In the genomic region with DNA sequence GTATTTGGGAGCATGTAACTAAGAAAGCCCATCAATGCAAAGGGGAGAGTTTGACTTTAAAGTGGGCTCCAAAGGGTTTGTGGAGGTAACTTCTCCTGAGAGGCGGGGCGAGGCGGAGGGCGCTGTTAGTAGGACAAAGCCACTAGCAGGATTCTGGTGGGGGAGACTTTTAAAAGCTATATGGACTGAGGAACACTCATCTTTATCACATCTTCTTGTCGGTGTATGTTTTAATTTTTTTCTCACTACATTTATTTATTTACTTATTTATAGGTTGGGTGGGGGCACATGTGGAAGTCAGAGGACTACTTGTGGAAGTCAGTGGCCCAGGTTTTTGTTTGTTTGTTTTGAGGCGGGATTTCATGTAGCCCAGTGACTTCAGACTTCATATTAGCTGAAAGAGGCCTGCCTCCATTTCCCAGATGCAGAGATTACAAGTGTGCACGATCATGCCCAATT, we compare ENCODE assay signal across 8 mouse cellular contexts. TPM values are rescaled to one million over a fixed set of nuclear protein-coding genes. Genes with fewer than 3 reads are reported as not detected.
DNase-seq lines count a peak whose midpoint lies in the region; ATAC-seq and TF ChIP-seq lines count a peak whose summit lies in the region.

No protein-coding gene starts in this region.

- H3K27me3 ChIP-seq in embryonic facial prominence, embryonic 15.5 days: no peaks in the 10 kb centered on the region
- no peaks in the 10 kb centered on the region for H3K27me3 ChIP-seq in liver, embryonic 12.5 days (replicated peaks)

- H3K4me3 ChIP-seq in gastrocnemius, adult 2 months: peak overlapping the region; percentile 87
- H3K4me3 ChIP-seq in embryonic facial prominence, embryonic 15.5 days (replicated peaks): peak overlapping the region; percentile 48
- peak overlapping the region; percentile 60 for H3K4me3 ChIP-seq in liver, embryonic 12.5 days

- intact Hi-C loops in gastrocnemius, adult 2 months (cut with DNase I): no loop called here
- intact Hi-C loops in left cerebral cortex, postnatal 36 days (cut with DNase I): loop anchor here (5.0 kb wide), 1 partner anchor 32 kb away; no protein-coding TSS in a partner anchor

- no peak for TF ChIP-seq CTCF in gastrocnemius, adult 2 months (IDR thresholded peaks at IDR 0.05)

- ATAC-seq in embryonic facial prominence, embryonic 15.5 days (ENCODE audit: insufficient number of reproducible peaks, low FRiP score, low TSS enrichment, low read depth): no peak
- ATAC-seq in liver, embryonic 12.5 days: 0 out of 2 replicates have a peak, but pooled peaks have one; percentile 1

- WGBS in embryonic facial prominence, embryonic 15.5 days: 31% methylated on average over 7 of the region's 7 CpGs
- 21% methylated on average over 7 of the region's 7 CpGs for WGBS in liver, embryonic 12.5 days (ENCODE audit: insufficient replicate concordance)

- no peaks in the 10 kb centered on the region for H3K36me3 ChIP-seq in embryonic facial prominence, embryonic 15.5 days
- H3K36me3 ChIP-seq in liver, embryonic 12.5 days: no peaks in the 10 kb centered on the region

- peaks cover 18% of the 10 kb centered on the region for H3K4me1 ChIP-seq in embryonic facial prominence, embryonic 15.5 days
- peaks cover 28% of the 10 kb centered on the region for H3K4me1 ChIP-seq in liver, embryonic 12.5 days

- DNase-seq in gastrocnemius, adult 2 months: peak; percentile 31
- DNase-seq in gastrocnemius, adult 18-20 months (ENCODE audit: low spot score): no peak
- DNase-seq in 416B (ENCODE audit: low read depth): peak; percentile 81
- peak; percentile 64 for DNase-seq in testis, postnatal 10 days (ENCODE audit: low spot score)
- DNase-seq in left cerebral cortex, postnatal 36 days (ENCODE audit: low spot score in 2 of 2): no peak
- no peak for DNase-seq in layer of hippocampus, adult 9-10 months (ENCODE audit: low spot score)

- H3K9me3 ChIP-seq in embryonic facial prominence, embryonic 15.5 days (replicated peaks): no peaks in the 10 kb centered on the region
- H3K9me3 ChIP-seq in liver, embryonic 12.5 days (replicated peaks): no peaks in the 10 kb centered on the region

- H3K9ac ChIP-seq in embryonic facial prominence, embryonic 15.5 days: peak overlapping the region; percentile 54
- H3K9ac ChIP-seq in liver, embryonic 12.5 days: peak overlapping the region; percentile 68

- H3K27ac ChIP-seq in gastrocnemius, adult 2 months: peak overlapping the region; percentile 90
- peak overlapping the region; percentile 92 for H3K27ac ChIP-seq in embryonic facial prominence, embryonic 15.5 days (replicated peaks)
- peak overlapping the region; percentile 78 for H3K27ac ChIP-seq in liver, embryonic 12.5 days

- peak overlapping the region; percentile 78 for H3K4me2 ChIP-seq in embryonic facial prominence, embryonic 15.5 days (replicated peaks)
- peak overlapping the region; percentile 73 for H3K4me2 ChIP-seq in liver, embryonic 12.5 days

RNA-seq across cellular contexts. Expression of gene Zfp13, which starts 0.3 kb away (rescaled TPM):
- 1 to 10 TPM; 1.5 to 2.1 TPM for total RNA-seq in gastrocnemius, adult 2 months (2021)
- total RNA-seq in gastrocnemius, adult 18-20 months (2021): 1 to 10 TPM; 2.5 to 2.9 TPM
- polyA plus RNA-seq in embryonic facial prominence, embryonic 15.5 days (2015; fragmentation: Nextera tagmentation; extraction: Ambion mirVana): 13.4 and 14.1 TPM in 2 replicates
- 2.8 and 2.9 TPM in 2 replicates for polyA plus RNA-seq in liver, embryonic 12.5 days (2016; fragmentation: Nextera tagmentation; extraction: Ambion mirVana)
- total RNA-seq in left cerebral cortex, postnatal 36 days (2021): 10 to 100 TPM; 26.0 to 26.4 TPM

RNA-seq across cellular contexts. Expression of gene Zscan10, which starts 1.0 kb away (rescaled TPM):
- total RNA-seq in gastrocnemius, adult 2 months (2021): not detected
- not detected for total RNA-seq in gastrocnemius, adult 18-20 months (2021)
- 0.08 and 0.14 TPM in 2 replicates for polyA plus RNA-seq in embryonic facial prominence, embryonic 15.5 days (2015; fragmentation: Nextera tagmentation; extraction: Ambion mirVana)
- polyA plus RNA-seq in liver, embryonic 12.5 days (2016; fragmentation: Nextera tagmentation; extraction: Ambion mirVana): not detected in 2 replicates
- not detected for total RNA-seq in left cerebral cortex, postnatal 36 days (2021)

RNA-seq across cellular contexts. Expression of gene Zfp213, which starts 35.6 kb away (rescaled TPM):
- 1 to 10 TPM; 2.0 to 3.3 TPM for total RNA-seq in gastrocnemius, adult 2 months (2021)
- total RNA-seq in gastrocnemius, adult 18-20 months (2021): 1 to 10 TPM; 2.1 to 2.8 TPM
- polyA plus RNA-seq in embryonic facial prominence, embryonic 15.5 days (2015; fragmentation: Nextera tagmentation; extraction: Ambion mirVana): 17.8 and 19.5 TPM in 2 replicates
- polyA plus RNA-seq in liver, embryonic 12.5 days (2016; fragmentation: Nextera tagmentation; extraction: Ambion mirVana): 8.3 and 9.1 TPM in 2 replicates
- 1 to 10 TPM; 6.0 to 6.8 TPM for total RNA-seq in left cerebral cortex, postnatal 36 days (2021)

RNA-seq across cellular contexts. Expression of gene Mmp25, which starts 45.4 kb away (rescaled TPM):
- total RNA-seq in gastrocnemius, adult 2 months (2021): under 1 TPM in 1 of 2 experiments, not detected in 1; 0.06 TPM
- total RNA-seq in gastrocnemius, adult 18-20 months (2021): under 1 TPM in 1 of 2 experiments, not detected in 1; 0.07 TPM
- polyA plus RNA-seq in embryonic facial prominence, embryonic 15.5 days (2015; fragmentation: Nextera tagmentation; extraction: Ambion mirVana): 0.76 and 0.81 TPM in 2 replicates
- 0.20 and 0.28 TPM in 2 replicates for polyA plus RNA-seq in liver, embryonic 12.5 days (2016; fragmentation: Nextera tagmentation; extraction: Ambion mirVana)
- under 1 TPM; 0.12 to 0.16 TPM for total RNA-seq in left cerebral cortex, postnatal 36 days (2021)

Comparison
In these comparisons a context has a peak if more than half of its experiments do, and no peak if none do; other contexts are left out.
1. DNase-seq: peak in gastrocnemius, adult 2 months (single experiment), 416B (single experiment) and testis, postnatal 10 days (single experiment); none in gastrocnemius, adult 18-20 months (single experiment), left cerebral cortex, postnatal 36 days (0 of 2) and layer of hippocampus, adult 9-10 months (single experiment).
2. RNA of gene Zfp13, which starts 0.3 kb away (total RNA-seq): 26.0 to 26.4 TPM in left cerebral cortex, postnatal 36 days; 2.5 to 2.9 TPM in gastrocnemius, adult 18-20 months and 1.5 to 2.1 TPM in gastrocnemius, adult 2 months; every median in the first group is over 4 times any median in the second.
3. Peak in every context shown above with its lines, with median percentiles within 50 percentile points of each other: H3K27ac ChIP-seq and H3K4me3 ChIP-seq.